Mouse (Mus musculus) right cerebral cortex, postnatal 4 days (tissue): ENCODE measurements at regions not wholly inside any gene's neighbourhood (a gene's known extent, or its start where the extent isn't known, plus 50 kb on each side); places are given as distances from the start of the nearest gene placed in this dataset.

Source experiments
- DNase-seq: peaks from one replicate; pipeline ENCODE4 v3.0.0-alpha.2; 2022

GRCm38 (mm10) chr8:73930344-73930743 lies 577.0 kb upstream of the Large1 start:
- DNase-seq = peak; percentile 5

- no peak for DNase-seq
Measured at GRCm38 (mm10) chr8:73925515-73926241, 572.3 kb upstream of the Large1 start.

GRCm38 (mm10) chr8:73923181-73923580 lies 569.8 kb upstream of the Large1 start:
- no peak for DNase-seq

- no peak for DNase-seq
Measured at GRCm38 (mm10) chr8:73921158-73921557, 567.8 kb upstream of the Large1 start.

GRCm38 (mm10) chr8:73920564-73920963 lies 567.2 kb upstream of the Large1 start:
- DNase-seq = no peak

- no peak for DNase-seq
Measured at GRCm38 (mm10) chr8:73905071-73905470, 551.7 kb upstream of the Large1 start.

- DNase-seq = no peak
Measured at GRCm38 (mm10) chr8:73903838-73904237, 550.5 kb upstream of the Large1 start.

GRCm38 (mm10) chr8:73885976-73886375 lies 532.6 kb upstream of the Large1 start:
- DNase-seq = no peak

GRCm38 (mm10) chr8:73881606-73882005 lies 528.3 kb upstream of the Large1 start:
- no peak for DNase-seq
